Mouse (Mus musculus): ENCODE measurements around the gene Ube2c.

- no peak for TF ChIP-seq FLI1 (IDR thresholded peaks at IDR 0.05; ENCODE audit: low read length)
- TF ChIP-seq GATA1 (IDR thresholded peaks at IDR 0.05; ENCODE audit: borderline replicate concordance, low read length) = no peak
Measured at GRCm38 (mm10) chr2:164785481-164786387, 16.0 kb downstream of the Ube2c start, which contains the start of gene Snx21.
